Mouse (Mus musculus) megakaryocyte progenitor cell, adult 5-6 weeks (primary cell): Measurements from ENCODE around the gene Trappc13. TPM values are rescaled to one million over a fixed set of nuclear protein-coding genes. Genes with fewer than 3 reads are reported as not detected.
"Not testable (repeated sequence)": the region's sequence is repeated elsewhere in the genome, so short reads cannot be mapped to it uniquely, and the experiment has no call there.

Source experiments
- ATAC-seq: replicated peaks from 2 replicates; pipeline ENCODE4 v1.8.0; 2016; ENCODE audit warnings: mild to moderate bottlenecking, moderate TSS enrichment, inconsistent platforms; ENCODE audit not compliant: poor library complexity
- total RNA-seq, 2 experiments: library from RNA; stranded (forward) in 1 of 2; stranded (reverse) in 1 of 2; fragments of 157-497, 149-512 nt in 1 of 2; fragments of 200-1000 nt in 1 of 2; gene quantifications; 2 replicates each; pipeline versions ENCODE4 v1.2.3 to v1.2.4; 2015 to 2017

Trappc13 gene
- total RNA-seq (2015) (59.3 and 63.4 TPM in 2 replicates), total RNA-seq (2017) (67.6 and 69.5 TPM in 2 replicates)

- ATAC-seq, result peak; percentile 72
Observed at GRCm38 (mm10) chr13:104177796-104178649, at the start of gene Trappc13. Gene Trappc13 (minus strand): TSS chr13:104178469.

- no peak for ATAC-seq
Observed at GRCm38 (mm10) chr13:104227478-104227877, 49.2 kb upstream of the Trappc13 start.

GRCm38 (mm10) chr13:104204313-104204712 is 26.0 kb upstream of the Trappc13 start:
- ATAC-seq, result peak; percentile 83

GRCm38 (mm10) chr13:104195891-104196290 is 17.6 kb upstream of the Trappc13 start:
- not testable (repeated sequence) for ATAC-seq

- ATAC-seq, result no peak
Observed at GRCm38 (mm10) chr13:104187357-104187756, 9.1 kb upstream of the Trappc13 start.

- ATAC-seq, result no peak; the same call in 1 of the 2 replicates
Observed at GRCm38 (mm10) chr13:104179176-104179888, 1.1 kb upstream of the Trappc13 start.

GRCm38 (mm10) chr13:104178650-104179121 is 417 bp upstream of the Trappc13 start, which contains the start of gene Trim23:
Gene Trim23 (plus strand): TSS chr13:104178797.
- peak; percentile 87 for ATAC-seq

GRCm38 (mm10) chr13:104176874-104177273 is 1.4 kb downstream of the Trappc13 start:
- ATAC-seq, result no peak

- no peak for ATAC-seq
Observed at GRCm38 (mm10) chr13:104172498-104172897, 5.8 kb downstream of the Trappc13 start.

- ATAC-seq, result no peak
Observed at GRCm38 (mm10) chr13:104171711-104172110, 6.6 kb downstream of the Trappc13 start.

- ATAC-seq, result no peak
Observed at GRCm38 (mm10) chr13:104155686-104156085, 22.6 kb downstream of the Trappc13 start.

GRCm38 (mm10) chr13:104155106-104155505 is 23.2 kb downstream of the Trappc13 start:
- no peak for ATAC-seq

GRCm38 (mm10) chr13:104154180-104154579 is 24.1 kb downstream of the Trappc13 start:
- no peak for ATAC-seq

GRCm38 (mm10) chr13:104145646-104146045 is 32.6 kb downstream of the Trappc13 start:
- ATAC-seq, result no peak

GRCm38 (mm10) chr13:104144871-104145270 is 33.4 kb downstream of the Trappc13 start:
- no peak for ATAC-seq

GRCm38 (mm10) chr13:104139369-104140209 is 38.7 kb downstream of the Trappc13 start:
- peak; percentile 100 for ATAC-seq

GRCm38 (mm10) chr13:104134510-104135085 is 43.7 kb downstream of the Trappc13 start:
- no peak for ATAC-seq

GRCm38 (mm10) chr13:104132561-104132960 is 45.7 kb downstream of the Trappc13 start:
- 0 out of 2 replicates have a peak, but pooled peaks have one; percentile 20 for ATAC-seq

GRCm38 (mm10) chr13:104123662-104124381 is 54.4 kb downstream of the Trappc13 start:
- no peak for ATAC-seq
